Mouse (Mus musculus) Muller cell, postnatal 12 days (primary cell): ENCODE measurements at regions not wholly inside any gene's neighbourhood (a gene's known extent, or its start where the extent isn't known, plus 50 kb on each side); places are given as distances from the start of the nearest gene placed in this dataset.

Source experiments
- DNase-seq: peaks from one replicate; pipeline ENCODE4 v3.0.0-alpha.2; 2015; ENCODE audit errors: inconsistent ontology term

DNA sequence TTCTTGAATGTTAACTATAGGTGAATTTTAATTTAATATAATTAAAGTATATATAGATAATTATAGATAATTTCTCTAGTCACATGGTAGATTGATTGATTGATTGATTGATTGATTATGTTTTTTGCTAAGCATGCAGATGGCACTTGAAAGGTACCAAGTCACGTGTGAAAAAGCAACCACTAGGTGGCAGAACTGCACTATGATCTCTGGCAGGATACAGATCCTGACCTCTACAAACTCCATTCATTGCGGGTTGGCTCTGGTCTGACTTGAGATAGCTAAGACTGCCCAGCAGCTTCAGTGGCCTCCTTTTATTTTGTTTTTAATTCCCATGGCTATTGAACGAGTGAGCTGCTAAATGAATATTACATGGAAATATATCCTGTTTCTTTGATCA is 229.7 kb upstream of the Grm3 start:
- DNase-seq, result peak; percentile 26

GRCm38 (mm10) chr5:9938746-9939145 is 213.8 kb upstream of the Grm3 start:
- DNase-seq, result no peak

DNA sequence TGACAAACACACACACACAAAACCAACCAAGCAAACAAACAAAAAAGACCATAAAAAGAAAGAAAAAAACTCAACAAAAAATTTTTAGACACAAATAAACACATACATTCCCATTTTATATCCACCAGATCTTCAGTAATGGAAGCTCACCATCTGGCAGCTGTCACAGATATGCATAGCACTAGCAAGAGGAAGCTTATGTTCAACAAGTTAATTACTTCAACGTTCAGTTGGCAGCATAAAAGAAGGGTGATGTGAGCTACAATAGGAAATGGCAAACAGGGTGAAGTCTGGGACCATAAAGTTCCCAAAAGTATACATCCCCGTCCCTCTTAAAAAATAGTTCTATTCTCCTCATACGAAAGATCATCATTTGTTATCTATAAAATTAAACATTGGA is 188.0 kb upstream of the Grm3 start:
- DNase-seq, result no peak

DNA sequence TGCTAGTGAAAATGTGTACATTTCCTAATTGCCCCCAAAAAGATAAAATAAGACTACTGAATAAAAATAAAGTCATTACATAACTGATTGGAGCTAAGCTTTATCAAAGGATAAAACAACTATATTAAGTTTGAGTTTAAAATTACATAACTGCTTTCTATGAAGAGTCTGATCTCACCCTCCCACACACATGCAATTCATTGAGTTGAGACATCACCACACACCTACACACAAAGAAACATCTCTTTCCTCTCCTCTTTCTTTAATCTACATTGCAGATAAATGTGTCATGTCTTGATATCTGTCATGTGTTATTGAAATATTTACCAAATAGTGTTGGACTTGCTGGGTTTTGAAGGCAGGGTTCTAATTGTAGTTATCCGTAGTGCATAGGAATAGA is 186.8 kb upstream of the Grm3 start:
- DNase-seq, result no peak

GRCm38 (mm10) chr5:9911089-9911473 is 186.1 kb upstream of the Grm3 start:
- DNase-seq, result no peak

DNA sequence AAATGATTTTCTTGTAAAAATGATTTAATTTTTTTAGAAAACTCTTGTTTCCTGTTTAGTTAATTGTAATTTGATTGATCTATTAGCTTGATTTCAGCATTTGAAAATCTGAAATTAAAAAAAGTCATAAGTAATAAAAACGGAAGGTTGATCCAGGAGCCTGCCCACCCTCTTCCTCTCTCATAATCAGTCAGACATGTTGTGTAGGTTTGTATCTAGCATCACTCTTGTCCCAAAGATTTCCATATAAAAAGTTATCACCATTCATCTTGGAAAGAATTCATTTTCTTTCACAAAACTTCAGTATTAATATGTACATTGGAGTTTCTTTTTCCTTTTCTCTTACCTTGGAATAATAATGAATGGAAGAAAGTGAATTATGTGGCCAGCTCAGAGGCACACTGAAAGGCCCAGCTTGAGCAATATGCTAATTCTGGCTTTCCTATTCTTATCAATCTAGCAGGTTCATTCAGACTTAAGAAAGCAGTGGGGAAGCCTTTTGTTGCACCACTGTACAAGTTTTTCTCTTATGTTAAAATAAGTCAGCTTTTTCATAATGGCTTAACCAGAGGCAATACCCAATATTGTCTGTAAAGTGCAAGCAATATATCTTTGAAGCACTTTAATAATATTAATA is 185.6 kb upstream of the Grm3 start:
- no peak for DNase-seq

DNA sequence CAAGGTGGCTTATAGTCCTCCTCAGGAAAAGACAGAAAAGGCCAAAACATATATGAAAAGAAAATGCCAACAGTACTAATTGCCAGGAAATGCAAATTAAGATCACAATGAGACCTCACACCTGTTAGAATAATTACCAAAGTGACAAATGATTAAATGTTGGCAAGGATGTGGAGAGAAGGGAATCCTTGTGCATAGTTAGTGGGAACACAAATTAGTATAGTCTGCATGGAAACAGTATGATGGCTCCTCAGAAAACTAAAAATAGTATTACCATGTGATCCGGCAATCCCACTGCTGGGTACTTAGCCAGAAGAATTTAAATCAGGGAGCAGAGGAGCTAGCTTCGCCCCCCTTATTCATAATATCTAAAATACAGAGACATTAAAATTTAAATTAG is 170.3 kb upstream of the Grm3 start:
- peak; percentile 61 for DNase-seq

GRCm38 (mm10) chr5:9878063-9878462 is 153.1 kb upstream of the Grm3 start:
- peak; percentile 74 for DNase-seq

DNA sequence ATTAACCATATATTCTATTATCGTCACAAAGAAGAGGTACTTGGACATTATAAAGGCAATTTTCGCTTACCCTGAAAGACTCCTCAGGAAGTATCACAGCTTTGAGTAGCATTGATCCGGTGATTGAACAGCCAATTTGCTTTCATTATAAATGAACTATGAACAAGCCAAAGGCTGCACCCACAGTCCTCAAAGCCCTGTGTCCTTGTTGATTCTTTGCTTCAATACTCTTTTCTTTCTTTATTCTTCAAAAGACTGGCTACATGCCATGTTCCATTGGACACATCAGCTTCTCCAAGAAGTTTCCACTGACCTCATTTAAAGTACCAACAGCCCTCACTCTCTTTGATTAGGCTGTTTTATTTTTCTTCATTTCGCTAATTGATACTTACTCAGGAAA is 144.1 kb upstream of the Grm3 start:
- DNase-seq, result peak; percentile 54

GRCm38 (mm10) chr5:9829750-9830149 is 104.8 kb upstream of the Grm3 start:
- no peak for DNase-seq

- DNase-seq, result peak; percentile 82
These were observed 76.7 kb upstream of the Grm3 start for GRCm38 (mm10) chr5:9801707-9802106.

DNA sequence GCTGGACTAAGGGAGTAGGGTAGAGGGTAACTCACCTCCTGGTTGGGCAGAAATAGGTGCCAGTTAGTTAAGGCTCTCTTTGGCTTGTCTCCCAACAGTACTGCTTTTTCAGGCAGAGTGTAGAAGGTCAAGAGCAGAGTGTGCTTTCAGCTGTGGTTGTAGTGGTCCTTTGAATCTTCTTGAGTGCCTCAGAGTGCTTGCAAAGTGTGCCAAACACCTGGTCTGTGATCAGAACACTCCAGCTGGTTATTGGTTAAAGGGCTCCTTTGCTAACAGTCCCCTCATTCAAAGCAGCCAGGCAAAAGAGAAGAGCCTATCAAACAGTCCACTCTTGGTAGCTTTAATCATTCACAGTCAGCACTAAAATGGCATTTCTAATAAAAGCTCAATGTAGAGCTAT is 56.1 kb upstream of the Grm3 start:
- DNase-seq, result no peak
